Comparison of ENCODE assay signal across 15 mouse cellular contexts in the genomic region with DNA sequence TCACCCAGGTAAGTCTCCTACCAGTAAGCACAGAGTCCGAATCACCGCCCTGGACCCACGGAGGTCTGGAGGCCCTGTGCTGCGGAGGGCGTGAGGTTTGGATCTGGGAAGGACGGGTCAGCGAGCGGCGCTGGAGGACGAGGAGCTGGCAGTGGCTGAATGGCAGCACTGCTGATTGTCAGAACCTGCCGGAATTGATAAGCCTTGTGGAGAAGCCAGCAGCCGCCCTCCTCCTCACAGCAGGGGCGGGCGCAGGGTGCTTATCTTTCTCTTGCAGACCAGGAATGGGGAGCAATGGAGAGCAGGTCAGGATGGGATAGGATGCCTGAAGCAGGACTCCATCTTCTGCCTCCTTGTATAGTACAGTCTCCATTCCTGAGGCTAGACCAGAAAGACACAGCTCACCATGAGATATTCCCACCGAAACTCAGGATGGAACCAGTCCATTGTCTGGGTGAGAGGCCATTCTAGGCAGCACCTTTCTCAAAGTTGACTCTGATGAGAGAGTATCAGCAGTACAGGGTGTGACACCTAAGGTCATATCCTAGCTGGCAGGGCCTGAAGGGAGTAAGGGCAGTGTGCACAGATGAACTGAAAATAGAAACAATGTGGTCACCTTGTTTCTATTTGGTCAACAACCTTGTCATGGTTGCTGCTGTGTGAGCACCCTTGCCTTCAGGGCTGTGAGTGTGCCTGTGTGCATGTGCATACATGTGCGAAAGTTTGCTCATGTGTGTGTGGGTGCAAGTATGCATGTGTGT.
DNase-seq lines count a peak whose midpoint lies in the region; ATAC-seq and TF ChIP-seq lines count a peak whose summit lies in the region.
"Had no signal": no experiment of that assay in that cellular context is flagged by ENCODE, and none has a peak within 500 bp of the region (broad histone marks: within the 10 kb centered on the region; RNA-seq: fewer than 3 reads in every experiment).

No protein-coding gene starts in this region.

- H3K36me3 ChIP-seq in hindbrain, embryonic 10.5 days: no peaks in the 10 kb centered on the region
- no peaks in the 10 kb centered on the region for H3K36me3 ChIP-seq in hindbrain, postnatal 0 days (ENCODE audit: insufficient read depth, low read length)
- H3K36me3 ChIP-seq in heart, embryonic 14.5 days (ENCODE audit: control insufficient read depth, insufficient read depth, low read length): no peaks in the 10 kb centered on the region
- H3K36me3 ChIP-seq in liver, embryonic 16.5 days (ENCODE audit: control insufficient read depth, insufficient read depth): no peaks in the 10 kb centered on the region
- H3K36me3 ChIP-seq: embryonic facial prominence, embryonic 10.5 days had no signal

- peaks cover 3% of the 10 kb centered on the region; the same call in 1 of the 2 replicates for H3K4me1 ChIP-seq in hindbrain, embryonic 10.5 days (replicated peaks)
- peaks cover 3% of the 10 kb centered on the region; the same call in 1 of the 2 replicates for H3K4me1 ChIP-seq in hindbrain, postnatal 0 days (ENCODE audit: insufficient read depth, low read length)
- H3K4me1 ChIP-seq in heart, embryonic 14.5 days (ENCODE audit: control insufficient read depth in 2 of 2, insufficient read depth in 2 of 2, low read length in 2 of 2): peaks cover 6 to 10% of the 10 kb centered on the region in 2 experiments; a peak in 3 of 4 replicates
- H3K4me1 ChIP-seq in liver, embryonic 16.5 days (ENCODE audit: control insufficient read depth, low read depth, low read length): no peaks in the 10 kb centered on the region

- WGBS in hindbrain, embryonic 10.5 days: 72% methylated on average over 16 of the region's 16 CpGs
- 77% methylated on average over 16 of the region's 16 CpGs for WGBS in hindbrain, postnatal 0 days
- WGBS in heart, embryonic 14.5 days: 16% methylated on average over 16 of the region's 16 CpGs
- 55% methylated on average over 16 of the region's 16 CpGs for WGBS in liver, embryonic 16.5 days (ENCODE audit: insufficient replicate concordance)

- no peak for ATAC-seq in hindbrain, postnatal 0 days
- ATAC-seq in heart, embryonic 14.5 days (ENCODE audit: insufficient number of reproducible peaks, insufficient read depth, low FRiP score, low read depth): peak; percentile 33
- ATAC-seq in liver, embryonic 16.5 days (ENCODE audit: low read depth): peak; percentile 47; the same call in 1 of the 2 replicates
- no peak for ATAC-seq in megakaryocyte progenitor cell, adult 5-6 weeks (replicated peaks; ENCODE audit: poor library complexity)

- H3K4me2 ChIP-seq in hindbrain, postnatal 0 days (ENCODE audit: low read depth, low read length): no peak overlapping the region
- peak overlapping the region; percentile 14; the same call in 1 of the 2 replicates for H3K4me2 ChIP-seq in heart, embryonic 14.5 days (ENCODE audit: low read length)
- H3K4me2 ChIP-seq in liver, embryonic 16.5 days (ENCODE audit: low read depth, low read length): no peak overlapping the region

- H3K9me3 ChIP-seq in hindbrain, embryonic 10.5 days: peaks cover 6% of the 10 kb centered on the region; the same call in 1 of the 2 replicates
- no peaks in the 10 kb centered on the region for H3K9me3 ChIP-seq in hindbrain, postnatal 0 days (ENCODE audit: low read length)
- peaks cover 3% of the 10 kb centered on the region; the same call in 1 of the 2 replicates for H3K9me3 ChIP-seq in heart, embryonic 14.5 days (ENCODE audit: control insufficient read depth, low read length)
- H3K9me3 ChIP-seq in liver, embryonic 16.5 days (replicated peaks; ENCODE audit: control insufficient read depth, low read length): peaks cover 7% of the 10 kb centered on the region
- H3K9me3 ChIP-seq: embryonic facial prominence, embryonic 10.5 days had no signal

- H3K4me3 ChIP-seq in hindbrain, embryonic 10.5 days: no peak overlapping the region
- H3K4me3 ChIP-seq in hindbrain, postnatal 0 days (ENCODE audit: low read length): no peak overlapping the region
- H3K4me3 ChIP-seq in heart, embryonic 14.5 days (ENCODE audit: control insufficient read depth in 1 of 2, insufficient read depth in 1 of 2, low read depth in 1 of 2, low read length in 2 of 2): no peak overlapping the region
- H3K4me3 ChIP-seq in liver, embryonic 16.5 days (ENCODE audit: low read depth, low read length): no peak overlapping the region
- H3K4me3 ChIP-seq: embryonic facial prominence, embryonic 10.5 days; layer of hippocampus, adult 2 months had no signal

- no peak for DNase-seq in hindbrain, embryonic 10.5 days (ENCODE audit: low spot score)
- no peak for DNase-seq in hindbrain, postnatal 0 days (ENCODE audit: low spot score)
- DNase-seq in c-Kit-positive CD71-positive TER-119-positive erythroid progenitor cells, embryonic 14.5 days (ENCODE audit: low spot score): peak; percentile 16
- no peak for DNase-seq in left cerebral cortex, adult 18-20 months (ENCODE audit: low spot score in 2 of 2)
- DNase-seq: adrenal gland, postnatal 25 days; B cell, adult 2 months; cerebellum, postnatal 25 days; spleen, adult 18-20 months; thymus, postnatal 25 days had no signal

- TF ChIP-seq CTCF in hindbrain, postnatal 0 days (IDR thresholded peaks at IDR 0.05; ENCODE audit: low read depth): no peak

- H3K27me3 ChIP-seq in hindbrain, embryonic 10.5 days (ENCODE audit: insufficient read depth, poor library complexity, severe bottlenecking): no peaks in the 10 kb centered on the region
- no peaks in the 10 kb centered on the region for H3K27me3 ChIP-seq in hindbrain, postnatal 0 days (ENCODE audit: insufficient read depth, low read length)
- no peaks in the 10 kb centered on the region for H3K27me3 ChIP-seq in heart, embryonic 14.5 days (ENCODE audit: control insufficient read depth, insufficient read depth, low read length)
- no peaks in the 10 kb centered on the region for H3K27me3 ChIP-seq in liver, embryonic 16.5 days (ENCODE audit: control insufficient read depth, insufficient read depth, low read depth, low read length)

- H3K9ac ChIP-seq in hindbrain, postnatal 0 days (replicated peaks; ENCODE audit: low read length): no peak overlapping the region
- no peak overlapping the region for H3K9ac ChIP-seq in heart, embryonic 14.5 days (ENCODE audit: low read length)
- no peak overlapping the region for H3K9ac ChIP-seq in liver, embryonic 16.5 days (ENCODE audit: low read depth, low read length)

- H3K27ac ChIP-seq in hindbrain, embryonic 10.5 days: peak overlapping the region; percentile 72; the same call in 1 of the 2 replicates
- H3K27ac ChIP-seq in hindbrain, postnatal 0 days: no peak overlapping the region
- H3K27ac ChIP-seq in heart, embryonic 14.5 days (replicated peaks in 1 of 2; ENCODE audit: control insufficient read depth in 1 of 2, insufficient read depth in 1 of 2, low read depth in 2 of 2, low read length in 2 of 2): no peak overlapping the region
- H3K27ac ChIP-seq in liver, embryonic 16.5 days (ENCODE audit: low read length): no peak overlapping the region
- H3K27ac ChIP-seq: embryonic facial prominence, embryonic 10.5 days; layer of hippocampus, adult 2 months; macrophage had no signal

Comparison
In these comparisons a context has a peak if more than half of its experiments do, and no peak if none do; other contexts are left out.
1. ATAC-seq: peak in heart, embryonic 14.5 days (single experiment) and liver, embryonic 16.5 days (single experiment); none in hindbrain, postnatal 0 days (single experiment) and megakaryocyte progenitor cell, adult 5-6 weeks (single experiment).